Mouse (Mus musculus): Measurements from ENCODE around the gene Calm3. TPM values are rescaled to one million over a fixed set of nuclear protein-coding genes. Genes with fewer than 3 reads are reported as not detected.
A peak's percentile ranks its signal among the peaks of the same experiment; 100 is the strongest.

Calm3 gene
- polyA plus RNA-seq, 1 experiment = 325 TPM

GRCm38 (mm10) chr7:16895000-16895399 is 28.9 kb downstream of the Calm3 start:
- WGBS = 1% methylated on average over 24 of the region's 24 CpGs
- H3K4me3 ChIP-seq (ENCODE audit: insufficient read depth, low read depth, low read length) = no peak overlapping the region
- H3K27me3 ChIP-seq (replicated peaks; ENCODE audit: control insufficient read depth, insufficient read depth, low read length) = no peaks in the 10 kb centered on the region; the same call in 1 of the 2 replicates
- peak; percentile 80 for DNase-seq
- no peak overlapping the region for H3K27ac ChIP-seq (ENCODE audit: insufficient read depth, low read depth, low read length)
- no peaks in the 10 kb centered on the region for H3K4me1 ChIP-seq (ENCODE audit: control insufficient read depth, insufficient read depth, low read length)
- no peaks in the 10 kb centered on the region for H3K36me3 ChIP-seq (ENCODE audit: control insufficient read depth, insufficient read depth, low read length)
- TF ChIP-seq CTCF (conservative IDR thresholded peaks at IDR 0.05; ENCODE audit: insufficient read depth, insufficient read length, low read depth, low read length) (peak; percentile 84), POLR2A (IDR thresholded peaks at IDR 0.05; ENCODE audit: low read depth, low read length) (no peak)

- DNase-seq = no peak
- Histone ChIP-seq H3K27ac (ENCODE audit: insufficient read depth, low read depth, low read length) (no peak overlapping the region), H3K4me1 (ENCODE audit: control insufficient read depth, insufficient read depth, low read length) (no peaks in the 10 kb centered on the region), H3K36me3 (ENCODE audit: control insufficient read depth, insufficient read depth, low read length) (no peaks in the 10 kb centered on the region), H3K27me3 (replicated peaks; ENCODE audit: control insufficient read depth, insufficient read depth, low read length) (no peaks in the 10 kb centered on the region; the same call in 1 of the 2 replicates), H3K4me3 (ENCODE audit: insufficient read depth, low read depth, low read length) (no peak overlapping the region)
- 10% methylated on average over 4 of the region's 4 CpGs for WGBS
- TF ChIP-seq POLR2A (IDR thresholded peaks at IDR 0.05; ENCODE audit: low read depth, low read length) (no peak), CTCF (conservative IDR thresholded peaks at IDR 0.05; ENCODE audit: insufficient read depth, insufficient read length, low read depth, low read length) (no peak)
Measured at GRCm38 (mm10) chr7:16894279-16894678, 29.6 kb downstream of the Calm3 start.

- no peak overlapping the region for H3K27ac ChIP-seq (ENCODE audit: insufficient read depth, low read depth, low read length)
- no peaks in the 10 kb centered on the region for H3K36me3 ChIP-seq (ENCODE audit: control insufficient read depth, insufficient read depth, low read length)
- H3K27me3 ChIP-seq (replicated peaks; ENCODE audit: control insufficient read depth, insufficient read depth, low read length) = no peaks in the 10 kb centered on the region; the same call in 1 of the 2 replicates
- no peak for DNase-seq
- no peak overlapping the region for H3K4me3 ChIP-seq (ENCODE audit: insufficient read depth, low read depth, low read length)
- WGBS = 15% methylated on average over 3 of the region's 6 CpGs
- no peak for TF ChIP-seq POLR2A (IDR thresholded peaks at IDR 0.05; ENCODE audit: low read depth, low read length)
- no peak for TF ChIP-seq CTCF (conservative IDR thresholded peaks at IDR 0.05; ENCODE audit: insufficient read depth, insufficient read length, low read depth, low read length)
- no peaks in the 10 kb centered on the region for H3K4me1 ChIP-seq (ENCODE audit: control insufficient read depth, insufficient read depth, low read length)
Measured at GRCm38 (mm10) chr7:16893612-16894011, 30.3 kb downstream of the Calm3 start.

- Histone ChIP-seq H3K36me3 (ENCODE audit: control insufficient read depth, insufficient read depth, low read length) (no peaks in the 10 kb centered on the region), H3K27ac (ENCODE audit: insufficient read depth, low read depth, low read length) (no peak overlapping the region), H3K4me3 (ENCODE audit: insufficient read depth, low read depth, low read length) (no peak overlapping the region), H3K4me1 (ENCODE audit: control insufficient read depth, insufficient read depth, low read length) (no peaks in the 10 kb centered on the region), H3K27me3 (replicated peaks; ENCODE audit: control insufficient read depth, insufficient read depth, low read length) (no peaks in the 10 kb centered on the region; the same call in 1 of the 2 replicates)
- DNase-seq = no peak
- TF ChIP-seq POLR2A (IDR thresholded peaks at IDR 0.05; ENCODE audit: low read depth, low read length) (no peak), CTCF (conservative IDR thresholded peaks at IDR 0.05; ENCODE audit: insufficient read depth, insufficient read length, low read depth, low read length) (no peak)
- 45% methylated on average over 9 of the region's 9 CpGs for WGBS
Measured at GRCm38 (mm10) chr7:16892352-16892730, 31.6 kb downstream of the Calm3 start.

- H3K4me3 ChIP-seq (ENCODE audit: insufficient read depth, low read depth, low read length) = peak within 1 kb of the TSS; percentile 7
- peak; percentile 88 for TF ChIP-seq CTCF (conservative IDR thresholded peaks at IDR 0.05; ENCODE audit: insufficient read depth, insufficient read length, low read depth, low read length)
- TF ChIP-seq POLR2A (IDR thresholded peaks at IDR 0.05; ENCODE audit: low read depth, low read length) = no peak
- H3K27me3 ChIP-seq (replicated peaks; ENCODE audit: control insufficient read depth, insufficient read depth, low read length) = no peaks in the 10 kb centered on the region; the same call in 1 of the 2 replicates
- H3K27ac ChIP-seq (ENCODE audit: insufficient read depth, low read depth, low read length) = peak within 1 kb of the TSS; percentile 63
- peak; percentile 87 for DNase-seq
- under 1% methylated on average over 30 of the region's 30 CpGs for WGBS
- H3K36me3 ChIP-seq (ENCODE audit: control insufficient read depth, insufficient read depth, low read length) = no peaks in the 10 kb centered on the region
- H3K4me1 ChIP-seq (ENCODE audit: control insufficient read depth, insufficient read depth, low read length) = no peaks in the 10 kb centered on the region
Measured at GRCm38 (mm10) chr7:16891641-16892351, 32.1 kb downstream of the Calm3 start, which contains the start of gene Gng8. Gene Gng8 (plus strand): TSS chr7:16891786.

GRCm38 (mm10) chr7:16890944-16891343 is 33.0 kb downstream of the Calm3 start:
- TF ChIP-seq CTCF (conservative IDR thresholded peaks at IDR 0.05; ENCODE audit: insufficient read depth, insufficient read length, low read depth, low read length) = no peak
- no peak for TF ChIP-seq POLR2A (IDR thresholded peaks at IDR 0.05; ENCODE audit: low read depth, low read length)
- no peak overlapping the region; the same call in 1 of the 2 replicates for H3K4me3 ChIP-seq (ENCODE audit: insufficient read depth, low read depth, low read length)
- no peaks in the 10 kb centered on the region; the same call in 1 of the 2 replicates for H3K27me3 ChIP-seq (replicated peaks; ENCODE audit: control insufficient read depth, insufficient read depth, low read length)
- peak; percentile 79 for DNase-seq
- 5% methylated on average over 23 of the region's 23 CpGs for whole genome bisulfite sequencing
- H3K36me3 ChIP-seq (ENCODE audit: control insufficient read depth, insufficient read depth, low read length) = no peaks in the 10 kb centered on the region
- H3K27ac ChIP-seq (ENCODE audit: insufficient read depth, low read depth, low read length) = peak overlapping the region; percentile 63
- no peaks in the 10 kb centered on the region for H3K4me1 ChIP-seq (ENCODE audit: control insufficient read depth, insufficient read depth, low read length)

- Histone ChIP-seq H3K4me1 (ENCODE audit: control insufficient read depth, insufficient read depth, low read length) (no peaks in the 10 kb centered on the region), H3K4me3 (ENCODE audit: insufficient read depth, low read depth, low read length) (no peak overlapping the region; the same call in 1 of the 2 replicates), H3K27ac (ENCODE audit: insufficient read depth, low read depth, low read length) (peak overlapping the region; percentile 63), H3K36me3 (ENCODE audit: control insufficient read depth, insufficient read depth, low read length) (no peaks in the 10 kb centered on the region), H3K27me3 (replicated peaks; ENCODE audit: control insufficient read depth, insufficient read depth, low read length) (no peaks in the 10 kb centered on the region; the same call in 1 of the 2 replicates)
- TF ChIP-seq CTCF (conservative IDR thresholded peaks at IDR 0.05; ENCODE audit: insufficient read depth, insufficient read length, low read depth, low read length) (no peak), POLR2A (IDR thresholded peaks at IDR 0.05; ENCODE audit: low read depth, low read length) (no peak)
- WGBS = 32% methylated on average over 6 of the region's 6 CpGs
- peak; percentile 35 for DNase-seq
Measured at GRCm38 (mm10) chr7:16890536-16890935, 33.4 kb downstream of the Calm3 start.
